Mouse (Mus musculus) stomach, embryonic 16.5 days (tissue): ENCODE results near the gene Ccn1. TPM values are rescaled to one million over a fixed set of nuclear protein-coding genes. Genes with fewer than 3 reads are reported as not detected.
A peak's percentile ranks its signal among the peaks of the same experiment; 100 is the strongest.

Source experiments
- ATAC-seq: fragments of 200-750 bp; cut with Nextera tagmentation; 2 replicates; pipeline ENCODE4 v1.8.0; 2017; ENCODE audit warnings: moderate number of reproducible peaks, moderate TSS enrichment; ENCODE audit not compliant: insufficient read depth, low FRiP score
- H3K27ac ChIP-seq: fragments of 300-500 bp; sonication (generic); 2 replicates; pipeline ENCODE4 v1.5.1; 2014; ENCODE audit warnings: low read length
- H3K27me3 ChIP-seq: fragments of 300-500 bp; sonication (generic); 2 replicates; pipeline ENCODE4 v1.6.1; 2014; ENCODE audit warnings: low read length, control low read depth, mixed read lengths; ENCODE audit not compliant: control insufficient read depth, insufficient read depth
- H3K36me3 ChIP-seq: fragments of 300-500 bp; sonication (generic); 2 replicates; pipeline ENCODE4 v1.6.1; 2014; ENCODE audit warnings: low read length; ENCODE audit not compliant: control insufficient read depth, insufficient read depth
- H3K4me1 ChIP-seq: fragments of 300-500 bp; sonication (generic); 2 replicates; pipeline ENCODE4 v1.6.1; 2014; ENCODE audit warnings: low read length, control low read depth, mixed read lengths; ENCODE audit not compliant: control insufficient read depth, insufficient read depth
- H3K4me2 ChIP-seq: fragments of 300-500 bp; sonication (generic); 2 replicates; pipeline ENCODE4 v1.6.1; 2014; ENCODE audit warnings: low read depth, low read length, mixed read lengths
- H3K4me3 ChIP-seq: fragments of 300-500 bp; sonication (generic); replicated peaks from 2 replicates; pipeline ENCODE4 v1.5.1; 2014; ENCODE audit warnings: mild to moderate bottlenecking, low read length
- H3K9ac ChIP-seq: fragments of 300-500 bp; sonication (generic); 2 replicates; pipeline ENCODE4 v1.6.1; 2014; ENCODE audit warnings: low read length
- H3K9me3 ChIP-seq: fragments of 300-500 bp; sonication (generic); replicated peaks from 2 replicates; pipeline ENCODE4 v1.6.1; 2016; ENCODE audit warnings: low read length, control low read depth; ENCODE audit not compliant: control insufficient read depth
- whole genome bisulfite sequencing: fragments of 180-500 bp; shearing (Covaris S2); extraction: QIAGEN DNeasy Blood & Tissue Kit; methylation state at CpG from one replicate; pipeline ENCODE4 v1.1.7; 2014; 5-methylcytosine and 5-hydroxymethylcytosine counted together
- polyA plus RNA-seq: library from polyadenylated mRNA; unstranded; fragments of >200 nt; fragmentation: Nextera tagmentation; extraction: Ambion mirVana; gene quantifications from 2 replicates; pipeline ENCODE4 v1.2.1, GENCODE M21; 2015

The Ccn1 gene
- polyA plus RNA-seq, 1 experiment from 2014 or later = 52.6 TPM

DNA sequence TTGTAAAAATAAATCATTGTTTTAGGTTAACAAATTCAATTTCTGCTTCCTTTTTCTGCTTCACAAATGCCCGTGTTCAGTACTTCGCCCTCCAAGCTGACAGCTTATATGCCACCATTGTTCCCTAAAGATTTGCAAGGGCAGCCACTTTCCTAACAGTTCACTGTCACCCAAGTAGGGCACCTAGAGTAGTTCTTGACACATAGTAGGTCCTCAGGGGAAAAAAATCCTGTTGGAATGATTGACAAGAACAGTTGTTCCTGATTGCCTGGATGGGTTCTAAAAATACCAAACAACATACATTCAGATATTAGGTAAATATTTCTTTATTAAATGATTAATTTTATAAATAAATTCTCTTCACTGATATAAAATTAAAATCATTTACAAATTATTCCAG, 3.1 kb downstream of the Ccn1 start:
- 71% methylated on average over 2 of the region's 2 CpGs for WGBS
- Histone ChIP-seq H3K9me3 (no peaks in the 10 kb centered on the region), H3K4me2 (no peak overlapping the region), H3K36me3 (no peaks in the 10 kb centered on the region; the same call in 1 of the 2 replicates), H3K27me3 (no peaks in the 10 kb centered on the region; the same call in 1 of the 2 replicates), H3K4me3 (no peak overlapping the region), H3K4me1 (peaks cover 19% of the 10 kb centered on the region), H3K27ac (no peak overlapping the region), H3K9ac (no peak overlapping the region)
- no peak for ATAC-seq

DNA sequence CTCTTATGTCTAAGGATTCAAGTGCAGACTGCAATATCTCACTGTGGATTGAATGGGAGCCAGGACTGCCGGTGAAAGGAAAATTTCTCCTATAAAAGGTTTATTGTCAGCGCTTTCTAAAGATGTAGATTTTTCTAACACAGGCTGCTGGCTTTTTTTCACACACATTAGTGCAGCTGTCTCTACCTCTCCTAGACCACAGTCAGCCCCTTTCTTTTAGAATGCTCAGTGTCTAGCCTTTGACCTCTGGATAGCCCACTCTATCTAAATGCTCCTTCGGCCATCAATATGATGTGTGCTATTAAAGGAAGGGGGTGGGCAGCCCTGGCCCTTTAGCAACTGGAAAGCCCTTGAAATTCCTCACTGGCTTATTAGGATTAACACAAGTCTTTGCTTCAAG, 3.8 kb downstream of the Ccn1 start:
- 39% methylated on average over 3 of the region's 3 CpGs for WGBS
- Histone ChIP-seq H3K4me1 (peaks cover 19% of the 10 kb centered on the region), H3K4me2 (no peak overlapping the region), H3K27me3 (no peaks in the 10 kb centered on the region), H3K36me3 (no peaks in the 10 kb centered on the region; the same call in 1 of the 2 replicates), H3K9me3 (no peaks in the 10 kb centered on the region), H3K27ac (no peak overlapping the region), H3K9ac (no peak overlapping the region), H3K4me3 (no peak overlapping the region)
- no peak for ATAC-seq

DNA sequence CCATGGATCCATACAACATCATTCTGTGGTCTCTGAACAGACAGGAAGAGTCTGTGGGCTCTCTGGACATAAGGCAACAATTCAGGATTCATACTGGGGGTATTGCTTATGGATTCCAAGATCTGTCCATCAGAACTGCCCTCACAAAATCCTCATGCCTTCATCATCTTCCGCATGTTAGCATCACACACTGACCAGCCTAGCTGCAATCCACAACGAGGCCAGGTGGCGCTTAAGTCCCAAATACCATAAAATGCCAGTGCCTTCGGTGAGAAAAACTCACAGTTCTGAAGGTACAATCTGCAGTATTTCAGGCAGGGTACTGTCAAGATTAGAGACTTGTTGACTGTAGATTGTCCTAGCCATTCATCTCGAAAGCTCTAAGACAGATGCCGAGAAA, 4.3 kb downstream of the Ccn1 start:
- H3K4me2 ChIP-seq = no peak overlapping the region
- H3K4me3 ChIP-seq = no peak overlapping the region
- H3K9ac ChIP-seq = no peak overlapping the region
- peaks cover 19% of the 10 kb centered on the region for H3K4me1 ChIP-seq
- WGBS = 69% methylated on average over 6 of the region's 6 CpGs
- no peak overlapping the region for H3K27ac ChIP-seq
- H3K27me3 ChIP-seq = no peaks in the 10 kb centered on the region
- ATAC-seq = no peak
- no peaks in the 10 kb centered on the region for H3K9me3 ChIP-seq
- no peaks in the 10 kb centered on the region; the same call in 1 of the 2 replicates for H3K36me3 ChIP-seq

DNA sequence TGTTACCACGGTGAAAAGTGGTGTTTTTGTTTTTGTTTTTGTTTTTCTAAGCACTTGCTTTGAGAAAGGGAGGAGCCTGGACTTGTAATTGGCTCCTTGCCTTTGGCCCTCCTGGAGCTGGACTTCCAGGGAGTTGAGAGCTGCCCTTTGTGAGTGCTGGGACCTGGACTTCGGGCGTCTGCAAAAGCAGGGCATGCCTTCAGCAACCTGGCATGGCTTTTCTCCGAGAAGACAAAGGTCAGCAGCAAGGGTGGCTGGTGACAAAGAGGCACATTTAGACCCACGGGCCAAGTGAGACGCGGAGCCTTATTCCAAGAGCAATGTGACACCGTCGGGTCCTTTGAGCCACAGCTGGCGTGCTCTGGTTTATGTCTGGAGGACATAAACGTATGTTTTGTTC, 6.9 kb downstream of the Ccn1 start:
- no peak overlapping the region for H3K27ac ChIP-seq
- H3K9ac ChIP-seq = no peak overlapping the region
- WGBS = 60% methylated on average over 11 of the region's 11 CpGs
- no peak for ATAC-seq
- H3K4me1 ChIP-seq = peaks cover 12% of the 10 kb centered on the region; the same call in 1 of the 2 replicates
- no peak overlapping the region for H3K4me2 ChIP-seq
- H3K9me3 ChIP-seq = no peaks in the 10 kb centered on the region
- H3K36me3 ChIP-seq = no peaks in the 10 kb centered on the region; the same call in 1 of the 2 replicates
- H3K4me3 ChIP-seq = no peak overlapping the region
- no peaks in the 10 kb centered on the region for H3K27me3 ChIP-seq

DNA sequence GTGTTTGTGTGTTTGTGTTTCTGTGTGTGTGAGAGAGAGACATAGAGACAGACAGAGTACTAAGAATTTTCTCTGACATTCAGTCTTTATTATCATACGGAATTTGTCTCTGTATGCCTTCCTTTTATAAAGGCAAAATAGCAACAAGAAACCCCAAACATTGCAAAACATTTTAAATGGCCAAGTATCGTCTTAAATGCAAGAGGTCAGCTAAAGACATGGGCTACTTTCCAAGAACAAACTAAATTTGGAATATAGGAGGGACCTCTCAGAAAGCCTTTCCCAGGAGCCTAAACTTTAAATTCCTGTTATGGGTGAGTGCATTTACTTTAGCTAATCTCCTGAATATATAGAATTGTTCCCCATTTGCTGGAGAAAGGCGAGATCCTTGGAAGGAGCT, 7.9 kb downstream of the Ccn1 start:
- no peaks in the 10 kb centered on the region for H3K27me3 ChIP-seq
- H3K9ac ChIP-seq = no peak overlapping the region
- no peak overlapping the region for H3K27ac ChIP-seq
- no peaks in the 10 kb centered on the region for H3K36me3 ChIP-seq
- ATAC-seq = no peak
- 49% methylated on average over 3 of the region's 3 CpGs for WGBS
- H3K4me3 ChIP-seq = no peak overlapping the region
- peaks cover 6% of the 10 kb centered on the region; the same call in 1 of the 2 replicates for H3K4me1 ChIP-seq
- H3K4me2 ChIP-seq = no peak overlapping the region
- H3K9me3 ChIP-seq = no peaks in the 10 kb centered on the region

DNA sequence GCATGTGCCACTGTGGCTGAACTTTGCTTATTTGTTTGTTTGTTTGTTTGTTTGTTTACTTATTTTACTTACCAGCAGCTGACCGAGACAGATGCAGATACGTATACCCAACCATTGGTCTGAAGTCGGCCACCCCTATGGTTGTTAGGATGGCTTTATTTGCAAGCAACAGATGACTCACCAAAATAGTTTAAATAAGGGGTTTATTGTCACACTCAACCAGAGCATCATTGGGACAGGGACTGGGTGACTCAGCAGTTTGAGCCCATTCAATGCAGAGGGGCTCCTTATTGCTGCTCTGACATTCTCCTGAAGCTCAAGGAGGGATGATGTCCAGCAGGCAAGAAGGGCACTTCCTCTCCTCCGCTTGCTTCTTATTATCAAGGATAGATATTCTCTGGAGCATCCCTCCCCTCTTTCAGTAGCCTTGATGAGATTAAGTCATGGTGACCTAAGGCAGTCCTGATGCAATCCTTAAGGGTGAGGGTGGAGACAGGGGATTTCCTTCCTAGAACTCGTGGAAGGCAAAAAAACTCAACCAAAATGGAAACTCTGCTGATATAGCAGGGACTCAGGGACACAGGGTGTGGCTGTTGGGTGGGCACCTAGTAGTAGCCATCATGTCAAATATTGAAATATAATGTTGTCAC, 8.6 kb downstream of the Ccn1 start:
- Histone ChIP-seq H3K9ac (no peak overlapping the region), H3K9me3 (no peaks in the 10 kb centered on the region), H3K4me2 (no peak overlapping the region), H3K27me3 (no peaks in the 10 kb centered on the region), H3K4me1 (peaks cover 6% of the 10 kb centered on the region; the same call in 1 of the 2 replicates), H3K27ac (no peak overlapping the region), H3K4me3 (no peak overlapping the region), H3K36me3 (no peaks in the 10 kb centered on the region)
- ATAC-seq = no peak
- 72% methylated on average over 5 of the region's 5 CpGs for WGBS

DNA sequence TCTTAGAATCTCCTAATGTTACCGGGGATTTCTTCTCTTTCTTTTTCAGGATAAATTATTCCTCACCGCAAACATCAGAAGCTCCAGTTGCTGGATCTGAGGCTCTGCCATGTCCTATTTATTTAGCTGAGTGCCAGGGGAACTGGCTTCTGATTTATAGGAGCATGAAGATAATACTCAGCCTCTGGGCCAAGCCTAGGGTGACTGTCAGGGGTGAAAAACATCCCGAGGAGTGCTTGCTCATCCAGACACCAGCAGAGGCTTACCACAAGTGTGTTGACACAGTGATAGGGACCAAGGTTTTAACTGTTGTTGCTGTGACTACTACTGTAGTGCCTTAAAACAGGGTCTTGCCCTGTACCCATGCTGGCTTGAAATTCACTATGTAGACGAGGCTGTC, 9.2 kb downstream of the Ccn1 start:
- peaks cover 6% of the 10 kb centered on the region; the same call in 1 of the 2 replicates for H3K4me1 ChIP-seq
- H3K9me3 ChIP-seq = no peaks in the 10 kb centered on the region
- no peaks in the 10 kb centered on the region for H3K36me3 ChIP-seq
- H3K27ac ChIP-seq = no peak overlapping the region
- no peak for ATAC-seq
- 75% methylated on average over 4 of the region's 4 CpGs for whole genome bisulfite sequencing
- no peak overlapping the region for H3K4me2 ChIP-seq
- no peak overlapping the region for H3K9ac ChIP-seq
- no peak overlapping the region for H3K4me3 ChIP-seq
- no peaks in the 10 kb centered on the region for H3K27me3 ChIP-seq

DNA sequence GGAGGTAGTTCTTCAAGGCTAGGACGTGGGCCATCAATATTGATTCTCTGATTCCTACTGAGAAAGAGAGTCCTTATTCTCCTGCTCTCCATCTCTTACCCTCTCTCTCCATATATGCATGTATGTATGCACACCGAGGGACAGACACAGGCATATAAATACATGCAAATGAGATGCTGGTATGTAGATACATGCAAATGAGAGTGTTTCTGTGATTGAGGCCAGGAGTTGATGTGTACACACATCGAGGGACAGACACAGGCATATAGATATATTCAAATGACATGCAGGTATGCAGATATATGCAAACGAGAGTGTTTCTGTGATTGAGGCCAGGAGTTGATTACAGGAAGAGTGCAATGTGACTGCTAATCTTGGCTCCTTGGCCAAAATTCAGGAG, 9.6 kb downstream of the Ccn1 start:
- Histone ChIP-seq H3K27me3 (no peaks in the 10 kb centered on the region), H3K9me3 (no peaks in the 10 kb centered on the region), H3K4me1 (peaks cover 6% of the 10 kb centered on the region; the same call in 1 of the 2 replicates), H3K36me3 (no peaks in the 10 kb centered on the region), H3K27ac (no peak overlapping the region), H3K4me3 (no peak overlapping the region), H3K9ac (no peak overlapping the region), H3K4me2 (no peak overlapping the region)
- no peak for ATAC-seq
- WGBS = 83% methylated on average over 4 of the region's 4 CpGs

DNA sequence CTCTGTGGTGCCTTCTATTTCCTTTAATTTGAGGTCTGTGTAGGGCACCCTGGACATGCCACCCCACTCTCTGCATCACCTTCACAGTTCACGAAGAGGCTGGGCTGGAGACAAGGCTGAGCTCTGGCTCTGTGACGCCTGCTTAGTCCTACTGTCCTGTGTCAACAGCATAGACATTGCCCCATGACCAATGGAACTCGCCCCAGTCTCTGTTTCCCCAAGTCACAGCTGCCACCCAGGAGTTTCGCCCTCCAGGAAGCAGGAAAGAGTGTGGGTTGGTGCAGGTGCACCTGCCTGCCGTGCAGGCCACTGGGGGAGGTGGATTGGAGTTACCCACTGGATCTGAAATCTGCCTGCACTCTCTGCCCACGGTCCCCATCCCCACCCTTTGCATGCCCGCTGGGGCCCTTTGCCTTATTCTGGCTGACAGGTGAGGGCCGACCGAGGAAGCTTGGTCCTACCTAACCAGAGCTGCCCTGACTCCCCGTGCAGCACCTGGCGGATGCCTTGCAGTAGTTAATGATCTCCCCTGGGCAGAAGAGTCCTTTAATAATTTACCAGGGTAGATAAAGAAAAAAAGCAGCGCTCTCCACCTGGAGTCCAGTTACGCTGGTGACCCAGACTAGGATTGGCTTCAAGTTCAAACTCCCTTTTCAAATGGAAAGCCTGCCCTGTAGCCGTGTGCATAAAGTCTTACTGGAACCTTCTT, 15.6 kb downstream of the Ccn1 start:
- 64% methylated on average over 14 of the region's 14 CpGs for WGBS
- H3K36me3 ChIP-seq = no peaks in the 10 kb centered on the region
- H3K27ac ChIP-seq = peak overlapping the region; percentile 64; the same call in 1 of the 2 replicates
- no peaks in the 10 kb centered on the region for H3K27me3 ChIP-seq
- peak; percentile 80 for ATAC-seq
- H3K9me3 ChIP-seq = no peaks in the 10 kb centered on the region
- H3K4me3 ChIP-seq = no peak overlapping the region
- peak overlapping the region; percentile 16; the same call in 1 of the 2 replicates for H3K4me2 ChIP-seq
- peaks cover 9% of the 10 kb centered on the region for H3K4me1 ChIP-seq
- no peak overlapping the region for H3K9ac ChIP-seq
